Mouse (Mus musculus) kidney, adult 11 months (tissue): Measurements from ENCODE around the gene 2900026A02Rik.
A peak's percentile ranks its signal among the peaks of the same experiment; 100 is the strongest.

Experiments
- DNase-seq: peaks from one replicate; pipeline ENCODE4 v3.0.0; 2022

Gene 2900026A02Rik

DNA sequence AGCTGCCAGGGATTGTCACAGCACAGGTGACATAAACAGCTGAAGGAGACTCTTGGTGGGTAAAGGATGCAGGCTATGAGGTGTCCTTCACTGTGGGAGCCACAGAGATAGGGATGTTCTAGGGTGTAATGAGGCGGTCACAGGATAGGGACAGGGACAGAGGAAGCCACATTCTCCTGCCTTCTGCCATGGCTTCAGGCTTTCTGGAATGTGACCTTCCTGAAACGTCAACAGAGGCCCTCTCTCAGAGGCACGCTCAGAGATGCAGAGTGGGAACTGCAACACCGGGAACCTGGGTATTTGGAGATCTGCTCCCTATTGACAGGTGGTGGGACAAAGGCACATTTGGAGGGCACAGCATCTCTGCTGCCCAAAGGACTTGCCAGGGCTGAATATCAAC, 134.0 kb downstream of the 2900026A02Rik start:
- no peak for DNase-seq

DNA sequence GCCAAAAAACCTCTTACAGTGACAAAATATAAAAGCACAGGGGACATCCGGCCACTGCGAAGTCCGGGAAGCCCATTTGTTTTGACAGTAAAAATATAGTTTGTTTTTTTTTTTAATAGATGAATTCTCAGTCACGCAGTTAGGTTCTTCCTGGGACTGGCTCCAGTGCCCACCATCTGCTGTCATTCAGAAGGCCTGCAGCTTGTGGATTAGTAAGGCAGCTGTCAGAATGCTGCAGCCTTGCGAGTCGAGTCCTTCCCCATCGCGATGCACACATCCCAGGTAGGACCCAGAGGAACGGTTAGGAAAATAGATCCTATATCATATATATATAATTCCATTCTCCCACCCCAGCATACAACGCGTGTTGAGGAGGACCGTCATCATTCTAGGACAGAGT, 134.6 kb downstream of the 2900026A02Rik start:
- DNase-seq = no peak

DNA sequence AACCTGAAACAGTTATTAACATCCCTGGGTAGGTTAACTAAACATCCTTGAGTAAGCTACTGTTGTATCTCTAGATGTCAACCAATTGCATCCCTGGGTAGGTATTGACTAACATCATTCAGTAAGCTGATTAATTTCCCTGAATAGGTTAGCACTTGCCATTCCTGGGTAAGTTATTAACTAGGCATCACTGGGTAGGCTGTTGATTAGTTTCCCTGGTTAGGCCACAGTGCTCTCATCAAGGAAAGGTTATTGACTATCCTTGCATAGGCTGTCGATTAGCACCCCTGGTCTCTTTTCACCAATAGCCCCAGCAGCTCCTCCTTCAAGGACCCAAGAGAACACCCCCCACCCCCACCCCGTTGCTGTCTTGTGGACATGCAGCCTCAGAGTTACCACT, 135.1 kb downstream of the 2900026A02Rik start:
- DNase-seq = no peak

DNA sequence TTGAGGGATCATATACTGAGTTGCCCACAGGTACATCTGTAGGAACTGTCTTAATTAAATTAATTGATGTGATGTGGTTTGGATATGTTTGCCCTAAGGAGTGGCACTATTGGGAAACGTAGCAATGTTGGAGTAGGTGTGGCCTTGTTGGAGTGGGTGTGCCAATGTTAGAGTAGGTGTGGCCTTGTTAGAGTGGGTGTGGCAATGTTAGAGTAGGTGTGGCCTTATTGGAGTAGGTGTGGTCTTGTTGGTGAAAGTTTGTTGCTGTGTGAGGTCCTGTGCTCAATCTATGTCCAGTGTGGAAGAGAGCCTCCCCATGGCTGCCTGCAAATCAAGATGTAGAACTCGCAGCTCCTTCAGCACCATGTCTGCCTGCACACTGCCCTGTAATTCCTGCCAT, 136.7 kb downstream of the 2900026A02Rik start:
- DNase-seq = no peak

DNA sequence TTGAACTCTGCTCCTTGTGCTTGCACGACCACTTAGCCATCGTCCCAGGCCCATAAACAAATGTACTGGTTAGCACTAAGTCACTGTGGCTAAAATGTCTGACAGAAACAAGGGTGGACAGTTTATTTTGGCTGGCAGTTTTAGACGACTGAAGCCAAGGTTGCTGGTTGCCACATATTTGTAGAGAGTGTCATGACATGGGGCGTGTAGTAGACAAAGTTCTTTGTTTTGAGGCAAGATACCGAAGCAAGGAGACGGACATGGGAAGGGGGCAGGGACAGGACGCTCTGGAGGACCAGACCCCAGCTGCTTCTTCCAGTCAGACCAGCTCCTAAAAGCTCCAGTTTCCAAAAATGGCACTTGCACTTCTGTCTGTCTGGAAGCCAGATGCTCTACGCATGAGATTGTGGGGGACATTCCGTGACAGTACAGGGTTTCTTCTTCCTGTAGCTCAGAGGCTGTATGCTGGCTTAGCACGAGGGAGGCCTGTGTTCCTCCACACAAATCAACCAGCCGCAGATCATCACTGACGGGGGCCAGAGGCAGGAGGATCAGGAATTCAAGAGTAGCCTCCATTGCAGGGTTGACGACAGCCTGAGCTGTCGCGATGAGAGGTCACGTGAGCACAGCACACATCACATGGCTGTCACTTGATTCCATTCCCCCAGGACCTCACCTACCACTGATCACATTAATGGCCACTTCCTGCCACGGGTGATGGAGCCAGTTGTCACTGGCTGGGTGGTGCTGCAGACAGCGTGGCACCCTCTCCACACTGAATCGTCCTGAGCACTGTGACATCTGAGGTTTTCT, 138.5 kb downstream of the 2900026A02Rik start:
- no peak for DNase-seq

DNA sequence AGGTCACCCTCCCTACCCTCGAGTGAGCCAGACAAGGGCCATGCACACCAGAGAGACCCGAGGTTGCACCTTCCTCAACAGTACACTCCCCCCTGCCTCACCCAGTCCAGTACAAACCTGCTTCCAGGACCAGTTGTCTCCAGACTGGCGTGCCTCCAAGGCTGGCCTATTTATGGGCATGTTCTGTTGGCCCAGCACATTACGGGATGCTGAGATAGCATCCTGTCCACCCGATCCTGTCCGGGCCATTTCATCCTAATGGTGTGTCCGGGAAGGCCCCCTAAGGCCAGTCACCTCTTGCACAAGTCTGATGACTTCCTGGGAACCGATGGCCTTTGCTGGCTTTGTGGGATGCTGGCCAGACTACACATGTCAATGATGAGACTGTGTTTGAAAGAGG, 139.6 kb downstream of the 2900026A02Rik start, which contains the start of gene Crybb3:
Gene Crybb3 (minus strand): TSS at position 146 of the 400 bp plus-strand sequence.
- DNase-seq = peak; percentile 48

DNA sequence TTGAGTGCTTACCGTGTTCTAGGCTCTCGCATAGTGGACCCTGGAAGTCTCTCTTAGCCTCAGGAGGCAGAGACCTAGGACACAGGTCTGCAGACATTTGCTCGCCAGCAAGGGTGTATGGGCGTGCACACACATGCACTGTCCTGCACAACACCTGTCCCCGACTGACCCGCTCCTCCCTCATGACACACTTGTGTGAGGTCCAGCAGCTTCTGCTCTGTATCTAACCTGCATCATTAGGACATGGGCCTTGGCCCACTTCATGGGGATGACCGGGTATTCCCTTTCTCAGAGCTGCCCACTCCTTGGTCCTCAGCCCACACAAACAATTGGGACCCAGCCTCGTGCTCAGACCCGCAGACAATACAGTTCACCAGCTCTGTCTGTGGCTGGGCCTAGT, 140.0 kb downstream of the 2900026A02Rik start:
- DNase-seq = no peak

DNA sequence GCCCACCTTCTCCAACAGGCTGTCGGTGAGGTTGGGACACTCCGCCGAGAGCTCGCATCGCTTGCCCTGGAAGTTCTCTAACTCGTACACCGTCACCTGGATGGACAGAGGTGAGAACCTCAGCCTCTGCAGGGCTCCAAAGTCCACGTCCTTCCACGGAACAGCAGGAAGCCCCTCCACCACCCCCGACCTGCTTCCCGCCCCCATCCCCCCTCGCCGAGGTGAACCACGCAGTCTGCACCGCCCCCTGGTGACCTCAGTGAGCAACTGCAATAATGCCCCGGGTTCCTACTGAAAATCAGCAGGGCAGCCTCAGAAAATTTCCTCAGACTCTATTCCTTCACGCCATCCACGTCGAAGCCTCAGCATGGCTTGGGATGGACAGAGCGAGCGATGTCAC, 141.3 kb downstream of the 2900026A02Rik start:
- no peak for DNase-seq

DNA sequence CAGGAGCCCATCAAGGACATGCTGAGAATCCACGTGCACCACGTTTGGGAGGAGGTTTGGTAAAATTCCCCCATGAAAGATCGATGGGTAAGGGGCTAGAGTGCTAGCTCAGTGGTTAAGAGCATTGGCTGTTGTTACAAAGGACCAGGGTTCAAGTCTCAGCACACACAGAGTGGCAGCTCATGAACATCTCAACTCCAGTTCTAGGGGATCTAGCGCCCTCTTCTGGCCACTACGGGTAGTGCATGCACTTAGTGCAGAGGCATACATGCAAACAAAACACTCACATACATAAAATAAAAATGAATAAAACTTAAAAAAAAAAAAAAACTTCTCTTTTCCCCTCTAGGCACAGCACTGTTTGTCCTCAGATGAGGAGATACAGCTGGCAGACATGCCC, 142.3 kb downstream of the 2900026A02Rik start:
- no peak for DNase-seq

DNA sequence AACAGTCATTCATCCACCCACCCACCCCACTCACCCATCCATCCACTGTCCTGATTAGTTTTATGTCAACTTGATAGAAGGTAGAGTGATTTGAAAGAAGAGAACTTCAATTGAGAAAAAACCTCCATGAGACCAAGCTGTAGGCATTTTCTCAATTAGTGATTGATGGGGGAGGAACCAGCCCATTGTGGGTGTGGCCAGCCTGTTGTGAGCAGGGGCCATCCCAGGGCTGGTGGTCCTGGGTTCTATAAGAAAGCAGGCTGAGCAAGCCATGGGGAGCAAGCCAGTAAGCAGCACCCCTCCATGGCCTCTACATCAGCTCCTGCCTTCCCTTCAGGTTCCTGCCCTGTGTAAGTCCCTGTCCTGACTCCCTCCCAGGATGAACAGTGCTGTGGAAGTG, 151.0 kb downstream of the 2900026A02Rik start, which contains the start of gene Crybb2:
Gene Crybb2 (minus strand): TSS at position 101 of the 400 bp plus-strand sequence.
- DNase-seq = no peak

DNA sequence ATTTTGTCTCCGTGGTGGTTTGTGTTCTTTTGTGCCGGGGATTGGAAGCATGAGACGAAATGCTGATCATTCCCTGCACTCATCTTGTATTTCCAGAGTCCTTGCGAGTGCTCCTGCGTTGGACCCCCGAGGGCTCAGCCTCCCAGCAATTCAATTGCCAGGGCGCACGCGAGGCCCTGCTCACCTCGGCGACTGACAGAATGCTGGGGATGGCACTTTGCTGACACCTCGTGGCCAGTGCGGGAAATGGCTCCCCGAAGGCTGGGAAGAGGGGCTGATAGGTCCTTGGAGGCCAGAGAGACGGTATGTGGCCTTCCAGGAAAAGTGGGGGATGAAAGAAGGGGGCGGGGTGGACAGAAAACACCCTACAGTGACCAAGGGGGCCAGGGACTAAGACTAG, 166.7 kb downstream of the 2900026A02Rik start:
- peak; percentile 48 for DNase-seq

DNA sequence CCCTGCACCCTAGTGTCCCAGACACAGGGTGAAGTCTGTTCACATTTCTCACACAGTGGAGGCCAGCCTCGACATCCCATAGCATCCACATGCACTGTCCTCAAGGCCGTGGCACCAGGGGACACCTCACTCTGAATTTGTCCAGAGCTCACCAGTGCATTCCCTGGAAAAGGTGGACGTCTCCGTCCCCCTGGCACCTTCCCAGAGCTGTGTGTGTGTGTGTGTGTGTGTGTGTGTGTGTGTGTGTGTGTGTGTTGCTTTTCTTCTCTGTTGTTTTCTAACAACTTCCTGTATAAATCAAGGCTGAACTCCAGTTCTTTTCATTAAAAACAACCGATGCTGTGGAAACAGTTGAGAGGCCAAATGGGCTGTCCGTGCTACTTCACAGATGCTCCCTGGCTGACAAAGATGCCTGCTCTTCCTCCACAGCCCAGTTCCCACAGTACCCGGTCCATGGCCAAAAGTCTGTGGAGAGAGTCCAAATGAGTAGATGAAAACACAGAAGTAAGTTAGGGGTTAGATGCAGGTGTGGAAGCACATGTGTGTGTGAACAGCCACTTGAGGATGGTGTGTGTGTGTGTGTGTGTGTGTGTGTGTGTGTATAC, 170.4 kb downstream of the 2900026A02Rik start:
- DNase-seq = no peak

DNA sequence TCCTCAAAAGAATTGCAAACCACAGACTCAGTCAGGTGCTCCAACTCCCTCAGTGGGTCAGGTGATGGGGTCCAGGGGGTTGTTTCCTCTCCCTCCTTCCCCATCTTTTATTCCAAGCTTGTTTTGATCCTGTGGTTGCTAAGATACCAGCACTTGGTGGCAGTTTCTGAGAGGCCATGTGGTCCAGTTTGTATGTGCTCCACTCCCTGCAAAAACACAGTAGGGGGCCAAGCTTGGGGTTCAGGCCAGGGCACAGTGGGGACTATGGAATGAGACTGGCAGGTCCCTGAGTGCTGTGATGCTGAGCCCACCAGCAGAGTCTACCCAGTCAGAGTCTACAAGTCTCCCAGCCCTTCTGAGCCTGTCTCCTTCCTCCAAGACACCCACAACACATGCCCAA, 171.2 kb downstream of the 2900026A02Rik start:
- peak; percentile 6 for DNase-seq

DNA sequence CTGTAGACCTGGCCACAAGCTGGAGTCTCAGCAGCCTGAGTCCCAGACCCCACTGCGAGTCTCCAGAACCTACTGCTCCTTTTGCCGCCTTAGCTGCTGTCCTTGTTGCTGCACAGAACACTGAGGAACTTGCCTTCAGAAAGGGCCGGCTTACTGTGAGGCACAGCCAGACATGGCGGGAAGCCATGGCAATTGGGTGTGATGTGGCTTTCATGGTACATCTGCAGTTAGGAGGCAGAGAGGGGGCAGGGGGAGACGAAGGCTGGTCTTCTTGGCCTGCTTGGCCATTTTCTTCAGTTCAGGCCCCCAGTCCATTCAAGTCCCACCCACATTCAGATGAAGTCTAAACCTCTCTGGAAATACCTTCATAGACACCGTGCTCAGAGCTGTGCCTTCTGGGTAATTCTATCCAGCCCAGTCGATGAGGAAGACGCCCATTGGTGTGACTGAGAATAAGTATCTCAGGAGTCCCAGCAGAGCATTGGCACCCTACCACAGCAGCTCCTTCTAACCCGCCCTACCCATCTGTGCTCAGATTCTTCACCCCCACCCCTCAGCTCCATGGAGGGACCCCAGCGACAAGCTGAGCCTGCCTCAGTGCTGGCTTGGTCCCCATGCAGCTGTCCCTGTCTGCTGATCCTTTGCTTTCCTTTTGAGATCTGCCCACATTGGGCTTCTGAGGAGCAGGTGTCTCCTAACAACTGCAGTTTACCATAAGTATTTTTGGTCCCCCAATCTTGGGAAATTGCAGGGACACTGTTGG, 175.3 kb downstream of the 2900026A02Rik start:
- no peak for DNase-seq

DNA sequence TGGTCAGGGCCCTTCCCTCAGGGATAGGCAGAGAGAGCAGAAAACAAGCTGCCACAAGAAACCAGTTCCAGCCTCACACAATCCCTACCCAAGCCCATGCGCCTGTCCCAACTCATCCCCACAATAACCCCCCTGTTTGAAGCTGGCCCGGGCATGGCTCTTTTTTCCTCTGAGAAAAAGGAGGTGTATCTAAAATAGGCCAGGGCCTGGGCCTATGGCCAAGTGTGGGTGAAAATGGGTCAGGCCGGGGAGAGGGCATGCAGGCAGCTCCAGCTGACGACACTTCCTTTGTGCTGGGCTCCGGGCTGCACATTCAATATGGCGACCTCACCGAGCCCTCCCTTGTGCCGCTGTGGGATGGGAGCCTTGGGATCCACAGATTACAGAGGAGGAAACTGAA, 177.5 kb downstream of the 2900026A02Rik start:
- no peak for DNase-seq

DNA sequence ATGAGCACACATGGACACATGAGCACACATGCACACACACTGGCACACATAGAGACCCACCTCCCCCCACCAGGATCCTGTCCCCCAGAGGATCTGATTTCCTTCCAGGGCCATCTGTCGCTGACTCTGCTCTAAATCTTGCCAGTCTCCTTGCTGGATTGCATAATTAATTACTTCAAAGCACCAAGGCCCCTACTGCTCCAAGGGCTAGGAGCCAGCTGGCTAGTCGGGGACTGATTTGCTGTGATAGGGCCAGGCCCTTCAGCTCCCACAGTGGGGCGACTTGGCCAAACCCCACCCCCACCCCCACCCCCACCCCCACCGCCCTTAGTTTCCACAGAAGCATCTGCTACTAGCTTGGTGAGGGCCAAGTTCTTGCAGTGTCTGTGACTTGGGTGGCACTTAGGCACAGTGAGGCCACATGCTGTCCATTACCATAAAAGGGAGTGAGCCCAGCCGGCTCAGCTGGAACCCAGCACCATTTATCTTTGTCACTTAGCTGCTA, 179.4 kb downstream of the 2900026A02Rik start:
- DNase-seq = peak; percentile 33

DNA sequence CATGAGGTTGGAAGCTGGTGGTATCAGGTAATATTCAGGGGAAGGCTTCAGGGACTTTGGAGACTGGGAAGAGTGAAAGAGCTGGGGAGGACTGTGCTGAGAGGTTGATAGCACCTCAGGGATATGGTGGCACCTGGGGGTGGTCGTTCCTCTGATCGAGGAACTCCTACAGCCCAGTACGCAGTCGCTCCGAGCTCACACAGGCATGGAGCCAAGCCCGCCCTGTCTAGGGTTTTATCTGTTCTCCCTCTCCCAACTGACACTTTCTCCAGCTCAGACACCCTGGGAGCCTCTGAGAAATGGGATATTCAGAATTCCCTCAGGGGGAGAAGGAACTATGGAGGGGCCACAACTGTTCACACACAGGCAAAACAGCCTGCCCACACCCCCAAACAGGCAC, 180.3 kb downstream of the 2900026A02Rik start:
- no peak for DNase-seq

DNA sequence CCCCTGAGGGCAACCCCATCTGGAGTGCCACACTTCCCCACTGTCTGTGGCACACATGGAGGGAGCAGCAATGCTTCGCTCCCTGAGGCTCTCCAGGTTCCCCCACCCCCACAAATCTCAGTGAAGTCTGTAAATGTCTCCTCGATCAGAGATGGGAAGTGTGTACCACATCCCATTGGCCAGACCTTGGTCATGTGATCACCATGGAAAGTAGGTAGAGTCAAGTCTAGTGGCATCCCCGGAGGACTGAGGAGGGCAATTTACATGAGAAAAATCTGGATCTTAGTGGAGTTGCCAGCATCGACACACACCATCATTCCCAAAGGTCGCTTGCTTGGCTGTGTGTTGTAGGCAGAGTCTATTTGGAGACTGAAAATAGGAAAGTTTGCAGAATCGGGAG, 182.4 kb downstream of the 2900026A02Rik start:
- no peak for DNase-seq
